Mouse (Mus musculus): Measurements from ENCODE around the gene Zfp84.

Gene Zfp84

GRCm38 (mm10) chr7:29768090-29768900, at the start of gene Zfp84:
TSS of gene Zfp84 (plus strand) at chr7:29768552.
- peak; percentile 86 for DNase-seq (ENCODE audit: low spot score)

- DNase-seq (ENCODE audit: low spot score) = peak; percentile 66
These were observed 42.8 kb upstream of the Zfp84 start for GRCm38 (mm10) chr7:29725461-29726142.

DNA sequence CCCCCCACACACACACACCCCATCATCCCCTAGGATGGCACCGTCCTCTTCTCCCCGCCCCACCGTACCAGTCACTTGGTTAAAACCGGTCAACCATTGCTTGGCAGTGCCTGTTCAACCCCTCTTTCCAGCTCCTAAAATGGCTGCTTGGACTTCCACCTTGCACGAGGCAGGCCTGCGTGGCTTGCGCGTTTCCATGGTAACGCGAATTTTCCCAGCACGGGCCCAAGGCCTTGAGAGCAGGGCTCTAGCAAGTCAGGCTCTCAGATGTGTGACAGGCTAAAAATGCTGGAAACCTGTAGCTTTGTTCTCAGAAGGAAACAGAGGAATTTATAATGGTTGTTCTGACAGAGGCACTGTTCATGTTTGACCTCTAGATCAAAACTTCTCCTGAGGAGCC, 41.5 kb upstream of the Zfp84 start, which contains the start of gene Catsperg2:
TSS of gene Catsperg2 (minus strand) at position 173 of the 400 bp plus-strand sequence.
- DNase-seq (ENCODE audit: low spot score) = peak; percentile 48

GRCm38 (mm10) chr7:29728055-29728454, 40.3 kb upstream of the Zfp84 start:
- DNase-seq (ENCODE audit: low spot score) = no peak

- DNase-seq (ENCODE audit: low spot score) = no peak
These were observed 26.1 kb upstream of the Zfp84 start for GRCm38 (mm10) chr7:29742258-29742657.

DNA sequence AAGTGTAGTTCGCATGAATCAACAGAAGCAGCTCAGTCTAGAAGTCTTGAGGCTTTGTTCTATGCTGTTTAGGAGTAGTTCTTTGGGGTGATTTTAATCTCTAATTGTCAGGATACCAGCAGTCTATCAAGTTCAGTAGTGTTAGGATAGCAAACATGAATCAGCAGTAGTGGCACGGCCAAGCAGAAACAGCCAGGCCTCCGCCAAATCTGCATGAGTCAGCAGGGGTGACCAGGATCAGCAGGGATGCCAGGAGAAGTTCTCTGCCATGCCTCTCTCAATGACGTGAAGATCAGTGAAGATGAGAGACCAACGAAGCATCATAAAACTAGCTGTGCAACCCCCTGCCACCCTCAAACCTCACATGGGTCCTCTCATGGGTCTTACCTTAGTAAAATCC, 7.9 kb upstream of the Zfp84 start:
- DNase-seq (ENCODE audit: low spot score) = no peak

DNA sequence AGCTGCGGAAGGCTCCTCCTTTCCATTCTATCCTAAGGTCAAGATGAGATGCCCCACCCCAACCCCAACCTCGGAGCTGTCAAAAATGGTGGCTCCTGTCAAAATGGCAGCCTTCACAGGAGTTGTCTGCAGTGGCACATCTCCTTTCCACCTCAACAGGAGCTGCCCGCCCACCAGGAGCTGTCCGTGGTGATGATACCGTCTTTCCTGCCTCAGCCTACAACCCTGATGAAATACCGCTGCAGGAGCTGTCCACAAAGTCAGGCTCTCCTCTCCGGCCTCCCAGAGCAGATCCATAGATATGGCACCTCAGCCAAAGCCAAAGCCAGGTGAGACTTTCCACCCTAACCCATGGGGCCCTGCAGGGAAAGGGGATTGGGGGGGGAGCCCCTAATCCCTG, 3.6 kb upstream of the Zfp84 start:
- no peak for DNase-seq (ENCODE audit: low spot score)

- DNase-seq (ENCODE audit: low spot score) = peak; percentile 77
These were observed 1.2 kb upstream of the Zfp84 start for GRCm38 (mm10) chr7:29767058-29767686.

- no peak for DNase-seq (ENCODE audit: low spot score)
These were observed 628 bp downstream of the Zfp84 start for GRCm38 (mm10) chr7:29768980-29769379.

- DNase-seq (ENCODE audit: low spot score) = no peak
These were observed 5.2 kb downstream of the Zfp84 start for GRCm38 (mm10) chr7:29773503-29773902.

- no peak for DNase-seq (ENCODE audit: low spot score)
These were observed 6.0 kb downstream of the Zfp84 start for GRCm38 (mm10) chr7:29774371-29774770.

GRCm38 (mm10) chr7:29776568-29776967, 8.2 kb downstream of the Zfp84 start:
- DNase-seq (ENCODE audit: low spot score) = no peak

DNA sequence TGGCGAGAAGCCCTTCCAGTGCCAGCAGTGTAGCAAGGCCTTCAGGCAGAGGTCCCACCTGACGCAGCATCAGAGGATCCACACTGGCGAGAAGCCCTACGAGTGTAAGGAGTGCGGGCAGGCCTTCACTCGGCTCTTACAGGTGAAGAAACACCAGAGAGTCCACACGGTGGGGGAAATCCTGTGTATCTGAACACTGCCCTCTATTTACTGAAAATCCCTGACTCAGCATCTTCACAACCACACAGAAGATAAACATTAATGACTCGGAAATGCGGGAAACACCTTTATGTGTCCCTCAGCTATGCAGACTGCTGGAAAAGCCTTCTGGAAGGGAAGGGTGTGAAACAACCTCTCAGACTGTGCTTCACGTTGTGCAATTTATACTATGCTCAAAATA, 9.0 kb downstream of the Zfp84 start:
- no peak for DNase-seq (ENCODE audit: low spot score)

DNA sequence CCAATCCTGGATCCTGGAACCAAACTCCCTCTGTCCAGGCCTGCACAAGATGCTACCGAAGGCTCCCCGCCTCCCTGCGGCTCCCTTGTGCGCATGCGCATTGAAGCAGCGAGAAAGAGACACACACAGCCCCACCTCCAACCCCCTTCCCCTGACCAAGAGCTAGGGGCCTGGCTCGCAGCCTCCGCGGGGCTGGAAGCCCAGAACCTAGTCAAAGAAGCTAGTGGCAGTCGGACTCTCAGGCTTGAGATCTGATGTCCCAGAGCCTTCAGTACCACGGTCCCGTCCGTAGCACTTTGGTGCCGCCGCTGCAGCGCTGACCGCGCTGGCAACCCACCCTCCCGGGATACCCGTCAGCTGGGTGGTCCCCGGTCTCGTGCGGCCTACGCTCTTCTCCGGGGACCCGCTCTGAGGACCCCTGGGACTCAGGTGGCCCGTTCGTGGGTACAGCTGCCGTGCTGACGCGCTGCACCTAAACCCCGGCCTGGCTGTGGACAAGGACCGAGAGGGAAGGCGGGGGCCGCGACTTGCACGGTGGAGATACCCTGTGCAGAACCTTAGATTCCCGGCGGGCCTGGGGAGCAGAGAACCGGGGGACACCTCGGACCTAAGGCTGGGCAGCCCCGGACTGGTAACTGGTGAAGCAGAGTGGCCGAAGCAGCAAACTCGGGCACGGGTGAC, 15.7 kb downstream of the Zfp84 start, which contains the start of gene Zfp30:
TSS of gene Zfp30 (plus strand) at position 128 of the 681 bp plus-strand sequence.
- peak; percentile 84 for DNase-seq (ENCODE audit: low spot score)

DNA sequence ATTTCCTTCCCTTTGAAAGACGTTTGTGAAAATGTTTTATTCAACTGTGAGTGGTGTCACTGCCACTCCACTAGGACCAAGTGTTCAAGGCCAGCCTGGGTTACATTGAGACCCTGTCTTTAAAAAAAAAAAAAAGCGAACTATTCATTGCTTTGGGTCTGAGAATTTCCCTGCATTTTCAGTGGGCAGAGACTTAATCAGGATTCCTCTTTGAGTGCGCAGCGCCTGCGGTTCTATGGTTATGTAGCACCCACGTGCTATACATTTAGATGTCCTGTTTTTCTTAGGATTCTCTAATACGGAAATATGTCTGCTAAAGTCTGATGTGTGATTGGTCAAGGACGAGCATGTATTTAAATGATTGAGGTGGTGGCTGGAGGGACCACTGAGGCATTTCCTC, 16.7 kb downstream of the Zfp84 start:
- no peak for DNase-seq (ENCODE audit: low spot score)

GRCm38 (mm10) chr7:29785888-29786287, 17.5 kb downstream of the Zfp84 start:
- DNase-seq (ENCODE audit: low spot score) = no peak

DNA sequence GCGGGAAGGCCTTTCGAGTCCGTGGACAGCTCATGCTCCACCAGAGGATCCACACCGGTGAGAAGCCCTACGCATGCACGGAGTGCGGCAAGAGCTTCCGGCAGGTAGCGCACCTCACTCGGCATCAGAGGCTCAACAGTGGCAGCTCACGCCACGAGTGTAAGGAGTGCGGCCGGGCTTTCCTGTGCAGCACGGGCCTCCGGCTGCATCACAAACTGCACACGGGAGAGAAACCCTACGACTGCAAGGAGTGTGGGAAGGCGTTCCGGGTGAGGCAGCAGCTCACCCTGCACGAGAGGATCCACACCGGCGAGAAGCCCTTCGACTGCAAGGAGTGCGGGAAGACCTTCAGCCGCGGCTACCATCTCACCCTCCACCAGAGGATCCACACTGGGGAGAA, 24.6 kb downstream of the Zfp84 start:
- no peak for DNase-seq (ENCODE audit: low spot score)

- no peak for DNase-seq (ENCODE audit: low spot score)
These were observed 38.7 kb downstream of the Zfp84 start for GRCm38 (mm10) chr7:29807046-29807445.

GRCm38 (mm10) chr7:29812244-29812643, 43.9 kb downstream of the Zfp84 start:
- no peak for DNase-seq (ENCODE audit: low spot score)

- DNase-seq (ENCODE audit: low spot score) = no peak
These were observed 46.0 kb downstream of the Zfp84 start for GRCm38 (mm10) chr7:29814381-29814780.

GRCm38 (mm10) chr7:29815061-29815784, 46.9 kb downstream of the Zfp84 start:
- DNase-seq (ENCODE audit: low spot score) = peak; percentile 10

All from testis, postnatal 14 days (tissue).